Mouse (Mus musculus): ENCODE results near the gene E4f1.

Gene E4f1

GRCm38 (mm10) chr17:24481027-24481815 lies 11.1 kb upstream of the E4f1 start:
- no peak for DNase-seq (ENCODE audit: extremely low spot score)

- no peak for DNase-seq (ENCODE audit: extremely low spot score)
These were observed 10.2 kb upstream of the E4f1 start for GRCm38 (mm10) chr17:24480201-24480826.

GRCm38 (mm10) chr17:24479431-24479830 lies 9.3 kb upstream of the E4f1 start:
- DNase-seq (ENCODE audit: extremely low spot score), result no peak

GRCm38 (mm10) chr17:24478663-24479380 lies 8.7 kb upstream of the E4f1 start, which contains the start of gene Mlst8:
Mlst8 (minus strand) TSS chr17:24479078.
- peak; percentile 98 for DNase-seq (ENCODE audit: extremely low spot score)

GRCm38 (mm10) chr17:24477985-24478600 lies 8.0 kb upstream of the E4f1 start:
- DNase-seq (ENCODE audit: extremely low spot score), result no peak

- DNase-seq (ENCODE audit: extremely low spot score), result no peak
These were observed 7.2 kb upstream of the E4f1 start for GRCm38 (mm10) chr17:24477053-24477984.

- no peak for DNase-seq (ENCODE audit: extremely low spot score)
These were observed 6.1 kb upstream of the E4f1 start for GRCm38 (mm10) chr17:24476022-24476776.

- DNase-seq (ENCODE audit: extremely low spot score), result no peak
These were observed 5.5 kb upstream of the E4f1 start for GRCm38 (mm10) chr17:24475586-24475985.

GRCm38 (mm10) chr17:24474557-24474956 lies 4.4 kb upstream of the E4f1 start:
- no peak for DNase-seq (ENCODE audit: extremely low spot score)

GRCm38 (mm10) chr17:24473612-24474275 lies 3.6 kb upstream of the E4f1 start, which contains the start of gene Bricd5:
Bricd5 (plus strand) TSS chr17:24473884.
- DNase-seq (ENCODE audit: extremely low spot score), result no peak

GRCm38 (mm10) chr17:24472512-24472911 lies 2.4 kb upstream of the E4f1 start:
- DNase-seq (ENCODE audit: extremely low spot score), result no peak

- DNase-seq (ENCODE audit: extremely low spot score), result no peak
These were observed 801 bp upstream of the E4f1 start for GRCm38 (mm10) chr17:24470701-24471527.

- no peak for DNase-seq (ENCODE audit: extremely low spot score)
These were observed 690 bp downstream of the E4f1 start for GRCm38 (mm10) chr17:24469336-24469909.

- no peak for DNase-seq (ENCODE audit: extremely low spot score)
These were observed 1.4 kb downstream of the E4f1 start for GRCm38 (mm10) chr17:24468636-24469246.

- DNase-seq (ENCODE audit: extremely low spot score), result no peak
These were observed 6.6 kb downstream of the E4f1 start for GRCm38 (mm10) chr17:24463374-24464133.

- no peak for DNase-seq (ENCODE audit: extremely low spot score)
These were observed 7.2 kb downstream of the E4f1 start for GRCm38 (mm10) chr17:24462932-24463331.

- DNase-seq (ENCODE audit: extremely low spot score), result no peak
These were observed 8.5 kb downstream of the E4f1 start for GRCm38 (mm10) chr17:24461580-24461979.
